Mouse (Mus musculus) left cerebral cortex, adult 2 months (tissue): ENCODE measurements around the gene 2310034G01Rik. TPM values are rescaled to one million over a fixed set of nuclear protein-coding genes. Genes with fewer than 3 reads are reported as not detected.

ENCODE experiments used
- DNase-seq, 2 experiments: peaks; one replicate each; pipeline ENCODE4 v3.0.0; 2021 to 2022; ENCODE audit warnings: low spot score in 2 of 2, mixed read lengths in 1 of 2; ENCODE audit errors: extremely low spot score in 1 of 2
- H3K27ac ChIP-seq: fragments of 200-600 bp; 2 replicates; pipeline ENCODE4 v1.8.1; 2022
- H3K4me3 ChIP-seq: fragments of 200-600 bp; 2 replicates; pipeline ENCODE4 v1.8.1; 2022
- CTCF ChIP-seq: fragments of 200-600 bp; IDR thresholded peaks from 2 replicates; pipeline ENCODE4 v1.8.1; 2022; ENCODE audit warnings: antibody characterized with exemption, mild to moderate bottlenecking, moderate library complexity
- intact Hi-C: fragments of 180-260 bp; cut with DNase I; formaldehyde crosslinking; loops from one replicate; pipeline ENCODE4 v1.15.1; 2025
- microRNA-seq, 2 experiments: library from miRNA; unstranded; fragments of <30 nt; microRNA quantifications; one replicate each; pipeline ENCODE4 v1.2.0; 2021
- total RNA-seq, 2 experiments: library from RNA; stranded (reverse); gene quantifications; 2 replicates each; pipeline ENCODE4 v1.2.3; 2021

The 2310034G01Rik gene
- total RNA-seq, 2 experiments from 2014 or later = 0.66 to 0.91 TPM

- Histone ChIP-seq H3K27ac (no peak overlapping the region), H3K4me3 (no peak overlapping the region)
- intact Hi-C loops = loop anchor here (5.0 kb wide), 1 partner anchor 152 kb away; no protein-coding TSS in a partner anchor
- no peak for TF ChIP-seq CTCF
- DNase-seq = no peak
Measured at GRCm38 (mm10) chr19:46300294-46301045, 49.6 kb downstream of the 2310034G01Rik start.

Small RNA genes within 50 kb of the gene (microRNA-seq; reads per million reads assigned to microRNA genes)
- 1.7 to 12.9 reads per million in 2 experiments for gene Mir146b

Other genes with a start within 250 kb of the 2310034G01Rik start
- gene Elovl3, start 218.4 kb downstream of the 2310034G01Rik start, total RNA-seq = not detected
- not detected for gene Pitx3, start 202.0 kb downstream of the 2310034G01Rik start, total RNA-seq
- 10 to 100 TPM; 90.1 to 95.4 TPM for gene Gbf1, start 197.8 kb downstream of the 2310034G01Rik start, total RNA-seq
- 1 to 10 TPM; 2.9 to 3.3 TPM for gene Nfkb2, start 46.0 kb downstream of the 2310034G01Rik start, total RNA-seq
- gene Psd, start 23.1 kb downstream of the 2310034G01Rik start, total RNA-seq = 100 to 1,000 TPM; 605 to 647 TPM
- gene Fbxl15, start 22.1 kb downstream of the 2310034G01Rik start, total RNA-seq = 10 to 100 TPM; 27.0 to 29.6 TPM
- 100 to 1,000 TPM; 188 to 196 TPM for gene Cuedc2, start 11.6 kb downstream of the 2310034G01Rik start, total RNA-seq
- gene Mfsd13a, start 9.2 kb downstream of the 2310034G01Rik start, total RNA-seq = 10 to 100 TPM; 25.5 to 25.9 TPM
- gene Actr1a, start 45.4 kb upstream of the 2310034G01Rik start, total RNA-seq = 100 to 1,000 TPM; 179 to 197 TPM
- gene Sufu, start 46.6 kb upstream of the 2310034G01Rik start, total RNA-seq = 10 to 100 TPM; 19.4 to 20.1 TPM
- gene Trim8, start 151.4 kb upstream of the 2310034G01Rik start, total RNA-seq = 100 to 1,000 TPM; 114 to 121 TPM
- gene Arl3, start 222.9 kb upstream of the 2310034G01Rik start, total RNA-seq = 100 to 1,000 TPM; 120 to 129 TPM
- gene Sfxn2, start 223.1 kb upstream of the 2310034G01Rik start, total RNA-seq = 1 to 10 TPM; 4.6 to 7.4 TPM
- gene Wbp1l, start 248.8 kb upstream of the 2310034G01Rik start, total RNA-seq = 10 to 100 TPM; 36.8 to 42.6 TPM